Mouse (Mus musculus) C2C12 (cell line): ENCODE results near the gene Snx20. TPM values are rescaled to one million over a fixed set of nuclear protein-coding genes. Genes with fewer than 3 reads are reported as not detected.
"Not testable (repeated sequence)": the region's sequence is repeated elsewhere in the genome, so short reads cannot be mapped to it uniquely, and the experiment has no call there.

Experiments used
- H3K27me3 ChIP-seq: one replicate; pipeline ENCODE4 v1.6.1; 2011; ENCODE audit not compliant: control insufficient read depth, insufficient read depth, insufficient read length
- H3K36me3 ChIP-seq: one replicate; pipeline ENCODE4 v1.6.1; 2011; ENCODE audit not compliant: control insufficient read depth, insufficient read depth
- H3K4me3 ChIP-seq: one replicate; pipeline ENCODE4 v1.5.1; 2011; ENCODE audit warnings: mild to moderate bottlenecking, control low read depth; ENCODE audit not compliant: poor library complexity, insufficient read depth, severe bottlenecking
- H3K79me2 ChIP-seq: one replicate; pipeline ENCODE4 v1.6.1; 2011; ENCODE audit not compliant: control insufficient read depth, insufficient read depth
- H3K79me3 ChIP-seq: one replicate; pipeline ENCODE4 v1.6.1; 2011; ENCODE audit warnings: low read depth, control low read depth
- H3ac ChIP-seq: one replicate; pipeline ENCODE3; 2011; ENCODE audit warnings: low read depth; ENCODE audit not compliant: control insufficient read depth, insufficient read length
- CEBPB ChIP-seq: IDR thresholded peaks from one replicate; pipeline ENCODE4 v1.6.1; 2011; ENCODE audit warnings: low read depth, mild to moderate bottlenecking, control low read depth, moderate library complexity
- CTCF ChIP-seq: IDR thresholded peaks from one replicate; pipeline ENCODE4 v1.5.1; 2011; ENCODE audit not compliant: control insufficient read depth, insufficient read depth, insufficient read length
- FOSL1 ChIP-seq: IDR thresholded peaks from one replicate; pipeline ENCODE4 v1.8.0; 2011; ENCODE audit warnings: mild to moderate bottlenecking, low read length; ENCODE audit not compliant: poor library complexity, insufficient read depth, severe bottlenecking
- MAX ChIP-seq: IDR thresholded peaks from one replicate; pipeline ENCODE4 v1.6.1; 2011; ENCODE audit warnings: mild to moderate bottlenecking, control low read depth
- MYOD1 ChIP-seq: IDR thresholded peaks from one replicate; pipeline ENCODE4 v1.6.1; 2011; ENCODE audit warnings: low read depth; ENCODE audit not compliant: control insufficient read depth, insufficient read length
- MYOG ChIP-seq: IDR thresholded peaks from one replicate; pipeline ENCODE4 v1.6.1; 2011; ENCODE audit not compliant: control insufficient read depth, insufficient read length; ENCODE audit errors: extremely low read depth
- USF1 ChIP-seq: IDR thresholded peaks from one replicate; pipeline ENCODE4 v1.6.1; 2011; ENCODE audit warnings: low read depth, mild to moderate bottlenecking, control low read depth, moderate library complexity
- polyA plus RNA-seq: library from polyadenylated mRNA; unstranded; fragments of >200 nt; fragmentation: generic; extraction: Trizol; gene quantifications from one replicate; pipeline ENCODE4 v1.2.1, GENCODE M21; 2012; ENCODE audit warnings: missing spikeins

Snx20 gene
- polyA plus RNA-seq, 1 experiment = 0.09 TPM

DNA sequence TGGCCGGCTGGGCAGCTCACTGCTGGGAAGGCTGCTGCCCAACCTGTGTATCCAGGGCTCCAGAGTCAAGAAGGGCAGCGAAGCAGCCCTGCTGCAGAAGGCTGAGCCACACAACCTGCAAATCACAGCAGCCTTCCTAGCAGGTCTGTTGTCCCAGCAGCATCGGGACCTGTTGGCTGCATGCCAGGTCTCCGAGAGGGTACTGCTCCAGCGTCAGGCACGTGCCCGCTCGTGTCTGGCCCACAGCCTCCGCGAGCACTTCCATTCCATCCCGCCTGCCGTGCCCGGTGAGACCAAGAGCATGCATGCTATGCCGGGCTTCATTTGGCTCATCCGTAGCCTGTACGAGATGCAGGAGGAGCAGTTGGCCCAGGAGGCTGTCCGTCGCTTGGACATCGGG is 29.0 kb upstream of the Snx20 start:
- no peaks in the 10 kb centered on the region for H3K36me3 ChIP-seq
- no peak for TF ChIP-seq FOSL1
- H3K79me2 ChIP-seq = no peaks in the 10 kb centered on the region
- H3K79me3 ChIP-seq = no peaks in the 10 kb centered on the region
- no peaks in the 10 kb centered on the region for H3K27me3 ChIP-seq
- no peak overlapping the region for H3K4me3 ChIP-seq
- no peak overlapping the region for H3ac ChIP-seq

DNA sequence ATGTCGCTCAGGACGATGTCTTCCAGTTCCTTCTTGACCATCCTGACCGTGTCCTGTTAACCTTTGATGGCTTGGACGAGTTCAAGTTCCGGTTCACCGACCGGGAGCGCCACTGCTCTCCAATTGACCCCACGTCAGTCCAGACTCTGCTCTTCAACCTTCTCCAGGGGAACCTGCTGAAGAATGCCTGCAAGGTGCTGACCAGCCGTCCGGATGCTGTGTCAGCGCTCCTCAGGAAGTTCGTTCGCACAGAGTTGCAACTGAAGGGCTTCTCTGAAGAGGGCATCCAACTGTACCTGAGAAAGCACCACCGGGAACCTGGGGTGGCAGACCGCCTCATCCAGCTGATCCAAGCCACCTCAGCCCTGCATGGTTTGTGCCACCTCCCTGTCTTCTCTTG is 28.2 kb upstream of the Snx20 start:
- no peaks in the 10 kb centered on the region for H3K36me3 ChIP-seq
- TF ChIP-seq USF1 (no peak), CEBPB (no peak), CTCF (no peak), MYOG (no peak), MYOD1 (no peak), MAX (no peak), FOSL1 (no peak)
- H3K27me3 ChIP-seq = no peaks in the 10 kb centered on the region
- no peaks in the 10 kb centered on the region for H3K79me2 ChIP-seq
- H3K79me3 ChIP-seq = no peaks in the 10 kb centered on the region
- no peak overlapping the region for H3ac ChIP-seq
- no peak overlapping the region for H3K4me3 ChIP-seq

GRCm38 (mm10) chr8:88662401-88662821 is 26.5 kb upstream of the Snx20 start:
- Histone ChIP-seq H3ac (no peak overlapping the region), H3K36me3 (no peaks in the 10 kb centered on the region), H3K79me3 (no peaks in the 10 kb centered on the region), H3K4me3 (no peak overlapping the region), H3K79me2 (no peaks in the 10 kb centered on the region), H3K27me3 (no peaks in the 10 kb centered on the region)
- TF ChIP-seq MAX (no peak), MYOD1 (no peak), FOSL1 (no peak), USF1 (no peak), CEBPB (no peak), MYOG (no peak)

DNA sequence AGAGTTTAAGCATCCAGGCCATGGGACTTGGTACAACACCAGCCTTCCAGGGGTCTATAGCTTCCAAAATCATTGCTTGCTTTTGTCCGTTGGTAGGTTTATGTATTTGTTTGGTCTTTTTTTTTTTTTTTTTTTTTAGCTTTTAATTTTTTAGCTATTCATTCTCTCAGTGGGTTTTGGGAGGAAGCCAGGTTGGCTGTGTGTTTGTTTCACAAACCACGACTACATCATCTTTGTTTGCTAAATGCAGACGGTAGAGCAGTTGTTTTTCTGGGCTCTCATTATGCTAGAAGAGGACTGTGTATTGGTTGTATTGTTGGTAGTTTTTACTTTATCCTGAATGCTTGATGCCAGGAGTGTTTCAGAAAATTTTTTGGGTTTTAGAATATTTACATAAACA is 23.9 kb upstream of the Snx20 start:
- H3K79me2 ChIP-seq = no peaks in the 10 kb centered on the region
- TF ChIP-seq MYOD1 = no peak
- TF ChIP-seq MAX = no peak
- no peak for TF ChIP-seq MYOG
- no peak for TF ChIP-seq FOSL1
- TF ChIP-seq CEBPB = no peak
- H3K4me3 ChIP-seq = no peak overlapping the region
- no peak overlapping the region for H3ac ChIP-seq
- H3K27me3 ChIP-seq = no peaks in the 10 kb centered on the region
- no peaks in the 10 kb centered on the region for H3K36me3 ChIP-seq
- no peaks in the 10 kb centered on the region for H3K79me3 ChIP-seq

DNA sequence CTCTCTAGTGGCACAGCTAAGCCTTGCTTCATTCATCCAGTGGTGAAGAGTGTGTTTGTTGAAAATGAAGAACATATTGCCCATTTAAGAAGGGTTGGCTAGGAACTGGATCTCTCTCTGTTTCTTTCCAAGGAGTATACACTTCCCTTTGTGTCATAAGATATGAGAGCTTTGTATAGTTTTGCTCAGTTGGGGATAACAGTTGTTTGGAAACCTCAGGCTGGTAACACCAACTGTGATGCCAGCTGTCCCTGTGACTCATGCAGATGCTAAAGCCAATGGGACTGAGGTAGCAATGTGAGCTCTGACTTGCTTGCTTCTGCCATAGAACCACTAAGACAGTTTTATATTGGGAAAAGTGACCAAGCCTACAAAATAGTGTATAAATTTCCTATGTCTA is 19.4 kb upstream of the Snx20 start:
- Histone ChIP-seq H3K79me2 (no peaks in the 10 kb centered on the region), H3K36me3 (no peaks in the 10 kb centered on the region), H3ac (no peak overlapping the region), H3K79me3 (no peaks in the 10 kb centered on the region), H3K27me3 (no peaks in the 10 kb centered on the region), H3K4me3 (no peak overlapping the region)
- TF ChIP-seq FOSL1 = no peak
- TF ChIP-seq MYOD1 = peak; percentile 97

- H3K4me3 ChIP-seq, H3K79me2 ChIP-seq, H3K79me3 ChIP-seq, H3K36me3 ChIP-seq, H3ac ChIP-seq, H3K27me3 ChIP-seq: not testable (repeated sequence)
Measured at GRCm38 (mm10) chr8:88651122-88651521, 15.2 kb upstream of the Snx20 start.

DNA sequence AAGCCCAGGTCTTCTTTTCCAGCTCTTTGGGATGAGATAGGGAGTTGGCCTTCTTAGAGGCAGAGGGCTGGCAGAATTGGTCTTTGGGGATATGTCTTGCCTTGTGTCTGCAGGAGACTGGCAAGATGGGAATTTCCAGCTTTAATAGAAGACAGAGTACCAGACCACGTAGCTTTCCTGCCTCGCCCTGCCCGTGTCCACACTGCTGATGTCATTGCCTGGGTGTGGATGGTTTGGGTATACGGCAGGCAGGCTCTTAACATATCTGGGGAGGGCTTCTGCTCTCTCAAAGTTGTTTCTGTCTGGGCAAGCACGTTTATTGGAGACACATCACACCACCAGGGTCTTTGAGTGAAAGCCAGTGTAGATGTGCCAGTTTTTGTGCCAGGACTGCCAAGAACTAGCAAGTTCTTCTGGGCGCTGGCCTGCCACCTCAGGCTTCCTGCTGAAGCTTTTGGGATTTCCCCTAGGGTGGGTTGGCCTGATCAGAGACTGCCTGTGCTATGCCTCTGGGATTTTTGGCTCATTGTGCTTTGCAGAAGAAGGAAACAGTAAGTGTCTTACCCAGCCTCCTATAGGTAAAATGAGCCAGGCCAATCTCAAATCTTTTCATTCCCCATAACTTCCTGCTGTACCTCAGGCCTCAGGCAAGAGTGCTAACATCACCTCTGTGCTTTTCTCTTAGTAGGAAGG is 14.2 kb upstream of the Snx20 start:
- H3K79me3 ChIP-seq = no peaks in the 10 kb centered on the region
- no peaks in the 10 kb centered on the region for H3K79me2 ChIP-seq
- H3ac ChIP-seq = no peak overlapping the region
- H3K36me3 ChIP-seq = no peaks in the 10 kb centered on the region
- no peaks in the 10 kb centered on the region for H3K27me3 ChIP-seq
- H3K4me3 ChIP-seq = no peak overlapping the region
- TF ChIP-seq CTCF (no peak), FOSL1 (no peak), MAX (no peak), MYOG (no peak), MYOD1 (no peak), CEBPB (no peak)
